Mouse (Mus musculus): Measurements from ENCODE around the gene Ifit2. TPM values are rescaled to one million over a fixed set of nuclear protein-coding genes. Genes with fewer than 3 reads are reported as not detected.

Ifit2 gene
- polyA plus RNA-seq (2012; rRNA removed): 1.6 and 3.5 TPM in 2 replicates

DNA sequence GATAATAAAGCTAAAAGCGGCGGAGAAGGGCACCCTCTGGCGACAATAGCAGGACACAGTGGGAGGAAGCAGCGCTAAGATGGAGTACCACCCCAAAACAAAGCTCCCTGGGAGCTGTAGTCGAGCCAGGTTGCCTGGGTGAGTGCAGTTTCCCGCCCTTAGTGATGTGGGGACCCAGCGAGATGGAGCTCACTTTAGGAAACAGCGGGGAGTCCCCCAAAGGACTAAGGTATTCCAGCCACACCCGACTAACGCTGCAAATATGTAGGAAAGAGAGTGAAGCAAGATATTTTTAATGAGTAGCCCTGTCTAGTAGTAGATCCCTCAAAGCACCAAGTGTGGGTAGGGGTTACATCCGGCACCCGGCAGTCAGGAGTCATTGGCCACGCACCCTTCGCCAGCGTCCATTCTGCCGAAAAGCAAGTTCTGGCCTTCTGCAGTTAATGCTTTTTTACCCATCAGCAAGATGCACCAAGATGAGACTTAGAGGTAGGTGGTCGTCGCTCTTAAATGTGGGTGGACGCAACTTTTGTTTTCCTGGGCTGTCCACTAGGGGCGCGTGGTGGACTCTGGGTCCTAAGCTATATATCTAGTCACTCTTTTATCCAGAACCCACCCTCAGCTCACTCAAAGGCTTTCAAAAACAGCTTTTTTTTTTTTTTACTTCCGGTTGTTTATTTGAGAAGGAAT lies at the start of gene Ifit2:
Ifit2 (plus strand) TSS at position 161 of the 690 bp plus-strand sequence.

DNA sequence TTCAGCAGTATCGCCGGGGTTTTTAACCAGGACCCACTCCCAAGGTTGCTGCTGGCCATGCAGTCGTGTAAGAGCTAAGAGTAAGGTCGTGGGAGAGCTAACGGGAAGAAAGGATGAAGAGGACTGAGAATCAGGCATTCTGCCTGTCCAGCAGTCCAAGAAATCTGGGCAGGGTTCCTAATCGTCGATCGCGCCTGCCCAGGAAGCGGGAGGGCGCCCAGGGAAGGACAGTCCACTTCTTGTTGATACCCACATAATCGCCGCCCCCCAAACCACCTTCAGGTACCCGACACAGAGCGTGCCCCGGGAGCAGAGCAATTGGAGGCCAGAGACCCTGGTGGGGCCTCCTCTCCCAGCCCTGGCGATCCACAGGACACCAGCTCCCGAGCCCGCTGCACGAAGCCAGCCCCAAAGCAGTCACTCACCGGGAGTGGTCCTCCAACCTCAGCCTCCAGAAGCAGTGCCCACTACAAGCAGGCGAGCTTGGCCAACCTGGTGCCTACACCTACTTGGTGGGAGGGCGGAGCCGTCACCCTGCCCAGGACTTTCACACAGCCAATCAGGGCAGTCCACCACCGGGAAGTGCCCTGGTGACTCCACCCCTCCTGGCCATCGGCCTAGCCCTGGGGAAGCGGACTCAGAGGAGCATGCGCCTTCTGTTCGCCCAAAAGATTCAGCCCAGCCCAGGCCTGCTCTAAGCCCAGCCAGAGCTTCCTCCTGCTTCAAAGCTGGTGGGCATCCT lies 23.4 kb upstream of the Ifit2 start, which contains the start of gene Lipa:
Lipa (minus strand) TSS at position 534 of the 742 bp plus-strand sequence.

DNA sequence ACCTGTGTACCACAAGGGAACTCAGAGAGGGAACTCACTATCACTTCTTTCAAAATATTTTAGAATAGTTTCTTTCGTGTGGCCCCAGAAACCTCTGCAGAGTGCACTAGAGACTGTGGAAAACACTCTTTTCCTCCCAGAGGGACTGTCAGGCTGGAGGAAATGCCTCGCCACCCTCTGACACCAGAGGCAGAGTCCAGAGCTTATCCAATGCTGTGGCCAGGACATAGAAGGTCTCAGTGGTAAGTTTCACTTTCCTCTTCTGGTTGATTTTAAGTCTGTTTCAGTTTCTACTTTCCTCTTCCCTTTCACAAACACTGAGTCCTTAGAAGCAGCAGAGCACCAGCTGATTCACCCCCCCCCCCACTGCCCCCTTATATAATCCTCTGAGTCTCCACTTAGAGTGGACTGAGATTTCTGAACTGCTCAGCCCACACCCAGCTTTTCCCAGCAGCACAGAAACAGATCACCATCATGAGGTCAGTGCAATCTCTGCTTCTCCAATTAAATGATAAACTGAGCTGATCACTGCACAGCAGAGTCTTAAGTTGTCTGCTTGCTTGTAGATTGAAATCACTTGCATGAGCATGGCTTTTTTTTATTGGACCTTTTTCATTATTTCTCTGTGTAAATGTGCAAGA lies 32.8 kb downstream of the Ifit2 start, which contains the start of gene Ifit3:
Ifit3 (plus strand) TSS at position 406 of the 641 bp plus-strand sequence.

DNA sequence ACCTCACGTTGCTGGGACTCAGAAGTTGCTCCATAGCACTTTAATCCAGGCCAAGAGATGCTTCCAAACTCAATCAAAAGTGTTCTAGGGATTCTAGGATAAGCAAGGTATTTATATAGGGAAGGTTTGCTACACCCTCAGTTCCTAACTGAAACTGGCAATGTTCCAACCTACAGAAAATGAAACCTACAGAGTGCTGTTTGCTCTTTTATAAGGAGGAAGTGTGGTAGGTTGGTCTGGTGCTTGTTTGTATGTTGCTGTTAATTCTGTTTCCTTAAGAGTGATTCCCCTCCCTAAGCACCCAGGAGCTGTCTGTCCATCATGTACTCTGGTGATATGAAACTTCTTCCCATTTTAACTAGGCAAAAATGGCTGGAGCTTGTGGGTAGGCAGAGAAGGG lies 51.4 kb downstream of the Ifit2 start, which contains the start of gene Ifit1bl1:
Ifit1bl1 (minus strand) TSS at position 69 of the 400 bp plus-strand sequence.

DNA sequence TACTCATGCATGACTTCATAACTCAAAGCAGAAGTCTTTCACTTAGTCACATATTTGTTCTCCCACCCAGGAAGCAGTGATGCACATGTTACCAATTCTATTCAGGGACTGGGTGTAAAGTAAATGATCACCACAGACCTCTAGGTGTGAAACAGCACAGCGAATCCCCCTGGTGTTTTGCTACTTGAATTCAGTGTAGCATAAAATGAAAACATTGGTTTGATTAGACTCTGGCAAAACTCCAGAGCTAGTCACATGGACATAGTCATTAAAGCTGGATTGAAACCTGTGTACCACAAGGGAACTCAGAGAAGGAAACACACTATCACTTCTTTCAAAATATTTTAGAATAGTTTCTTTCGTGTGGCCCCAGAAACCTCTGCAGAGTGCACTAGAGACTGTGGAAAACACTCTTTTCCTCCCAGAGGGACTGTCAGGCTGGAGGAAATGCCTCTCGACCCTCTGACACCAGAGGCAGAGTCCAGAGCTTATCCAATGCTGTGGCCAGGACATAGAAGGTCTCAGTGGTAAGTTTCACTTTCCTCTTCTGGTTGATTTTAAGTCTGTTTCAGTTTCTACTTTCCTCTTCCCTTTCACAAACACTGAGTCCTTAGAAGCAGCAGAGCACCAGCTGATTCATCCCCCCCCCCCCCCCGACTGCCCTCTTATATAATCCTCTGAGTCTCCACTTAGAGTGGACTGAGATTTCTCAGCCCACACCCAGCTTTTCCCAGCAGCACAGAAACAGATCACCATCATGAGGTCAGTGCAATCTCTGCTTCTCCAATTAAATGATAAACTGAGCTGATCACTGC lies 57.0 kb downstream of the Ifit2 start, which contains the start of gene Ifit3b:
Ifit3b (plus strand) TSS at position 734 of the 815 bp plus-strand sequence.

Other genes starting within 250 kb of the Ifit2 start
- 0.30 and 3.5 TPM in 2 replicates for gene Ch25h, start 75.5 kb upstream of the Ifit2 start, polyA plus RNA-seq (2012; rRNA removed)
- gene Lipa, start 23.2 kb upstream of the Ifit2 start, polyA plus RNA-seq (2012; rRNA removed): 10.6 and 19.4 TPM in 2 replicates
- 0.38 and 0.45 TPM in 2 replicates for gene Ifit3, start 32.8 kb downstream of the Ifit2 start, polyA plus RNA-seq (2012; rRNA removed)
- 0.23 and 0.25 TPM in 2 replicates for gene Ifit1bl1, start 51.3 kb downstream of the Ifit2 start, polyA plus RNA-seq (2012; rRNA removed)
- gene Ifit3b, start 57.3 kb downstream of the Ifit2 start, polyA plus RNA-seq (2012; rRNA removed): 0.07 TPM in 1 of 2 replicates, not detected in the other
- gene Ifit1bl2, start 90.0 kb downstream of the Ifit2 start, polyA plus RNA-seq (2012; rRNA removed): 0.07 and 0.11 TPM in 2 replicates
- gene Ifit1, start 90.2 kb downstream of the Ifit2 start, polyA plus RNA-seq (2012; rRNA removed): 0.20 and 0.25 TPM in 2 replicates
- 2.0 and 2.2 TPM in 2 replicates for gene Slc16a12, start 196.6 kb downstream of the Ifit2 start, polyA plus RNA-seq (2012; rRNA removed)